Mouse (Mus musculus): ENCODE data around the gene Ankrd28.
"Not testable (repeated sequence)": the region's sequence is repeated elsewhere in the genome, so short reads cannot be mapped to it uniquely, and the experiment has no call there.

Ankrd28 gene

GRCm38 (mm10) chr14:31830571-31831369 lies at the start of gene Ankrd28:
Gene Ankrd28, minus strand, starts transcription at chr14:31830651.
- in situ Hi-C loops (cut with MboI, MseI): loop anchor here in 1 of 2 experiments (25.0 kb wide), 1 partner anchor 1657 kb away; no protein-coding TSS in a partner anchor

GRCm38 (mm10) chr14:31879456-31879855 lies 49.0 kb upstream of the Ankrd28 start:
- in situ Hi-C loops (cut with MboI, MseI): loop anchor here in 1 of 2 experiments (10.0 kb wide), 1 partner anchor 915 kb away; no protein-coding TSS in a partner anchor

DNA sequence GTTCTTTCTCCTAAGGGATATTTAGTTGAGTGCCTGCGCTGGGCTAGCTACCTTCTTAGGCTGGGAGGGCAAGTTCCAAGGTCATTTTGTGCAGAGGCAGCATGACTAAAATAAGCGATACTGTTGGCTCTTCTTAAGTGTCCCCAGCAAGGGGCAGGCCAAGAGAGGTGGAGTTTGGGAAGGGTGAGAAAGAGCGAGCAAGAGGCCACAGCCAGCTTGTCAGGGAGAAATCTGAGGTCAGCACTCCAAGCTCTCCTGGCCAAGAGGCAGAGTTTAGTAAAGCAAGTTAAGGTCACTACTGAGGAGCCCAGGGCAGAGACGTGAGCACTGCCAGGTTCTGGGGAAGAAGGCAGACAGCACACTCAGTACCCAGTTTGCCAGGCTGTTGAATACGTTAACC lies 41.7 kb upstream of the Ankrd28 start:
- in situ Hi-C loops (cut with MboI, MseI): loop anchor here in 1 of 2 experiments (10.0 kb wide), 1 partner anchor 923 kb away; no protein-coding TSS in a partner anchor

DNA sequence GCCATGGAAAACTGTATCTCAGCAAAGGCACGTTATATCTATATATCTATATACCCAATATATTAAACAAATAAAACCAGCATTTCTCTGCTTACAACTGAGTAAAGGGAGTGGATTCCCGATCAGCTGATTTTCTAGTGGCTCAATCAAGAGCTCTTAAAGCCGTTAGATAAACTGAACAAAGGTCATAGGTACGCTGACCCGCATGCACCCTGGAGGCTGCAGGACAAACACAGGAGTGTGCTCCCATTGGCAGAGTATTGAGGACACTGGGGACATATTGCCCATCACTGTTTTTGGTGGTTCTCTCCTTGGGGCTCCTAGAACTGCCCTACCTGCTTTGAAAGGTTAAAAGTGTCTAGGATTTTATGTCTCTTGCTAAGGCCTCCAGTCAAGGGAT lies 40.0 kb upstream of the Ankrd28 start:
- in situ Hi-C loops (cut with MboI, MseI): loop anchor here in 1 of 2 experiments (10.0 kb wide), 1 partner anchor 924 kb away; no protein-coding TSS in a partner anchor

DNA sequence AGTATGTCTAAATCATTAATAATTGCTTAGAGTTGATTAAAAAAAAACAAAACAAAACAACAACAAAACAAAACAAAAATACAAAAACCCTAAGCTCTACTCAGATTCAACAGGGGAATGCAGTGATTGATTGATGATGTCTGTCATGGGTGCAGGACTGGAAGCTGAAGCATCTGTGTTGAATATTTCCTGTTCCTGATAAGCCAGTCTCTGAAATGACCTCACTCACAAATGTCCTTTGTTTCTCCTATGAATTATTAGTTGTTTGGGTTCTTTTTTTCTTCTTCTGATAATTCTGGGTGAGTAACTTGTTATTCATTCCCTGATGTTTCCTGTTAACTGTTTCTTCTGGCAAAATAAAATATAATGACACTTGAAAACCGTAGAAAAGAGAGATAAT lies 38.1 kb upstream of the Ankrd28 start:
- in situ Hi-C loops (cut with MboI, MseI): no loop called here

- in situ Hi-C loops (cut with MboI, MseI): not testable (repeated sequence)
Observed at GRCm38 (mm10) chr14:31866366-31866765, 35.9 kb upstream of the Ankrd28 start.

DNA sequence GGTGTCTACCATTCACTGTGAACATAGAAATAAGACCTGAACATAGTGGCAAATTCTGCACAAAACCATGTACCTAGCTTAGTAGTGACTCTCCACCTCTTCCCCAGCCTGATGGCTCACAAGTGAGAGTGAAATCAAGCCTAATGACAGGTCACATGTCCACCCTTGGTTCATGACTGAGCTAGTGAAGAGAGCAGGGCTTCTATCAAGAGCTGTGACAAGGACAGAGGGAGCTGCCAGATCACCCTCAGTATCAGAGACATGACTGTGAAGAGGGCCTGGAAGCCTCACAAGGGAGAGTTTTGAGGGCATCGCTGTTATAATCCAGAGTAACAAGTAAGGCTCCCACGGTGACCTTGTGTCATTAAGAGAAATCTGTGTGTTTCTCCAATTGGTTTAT lies 28.2 kb upstream of the Ankrd28 start:
- in situ Hi-C loops (cut with MboI, MseI): no loop called here

DNA sequence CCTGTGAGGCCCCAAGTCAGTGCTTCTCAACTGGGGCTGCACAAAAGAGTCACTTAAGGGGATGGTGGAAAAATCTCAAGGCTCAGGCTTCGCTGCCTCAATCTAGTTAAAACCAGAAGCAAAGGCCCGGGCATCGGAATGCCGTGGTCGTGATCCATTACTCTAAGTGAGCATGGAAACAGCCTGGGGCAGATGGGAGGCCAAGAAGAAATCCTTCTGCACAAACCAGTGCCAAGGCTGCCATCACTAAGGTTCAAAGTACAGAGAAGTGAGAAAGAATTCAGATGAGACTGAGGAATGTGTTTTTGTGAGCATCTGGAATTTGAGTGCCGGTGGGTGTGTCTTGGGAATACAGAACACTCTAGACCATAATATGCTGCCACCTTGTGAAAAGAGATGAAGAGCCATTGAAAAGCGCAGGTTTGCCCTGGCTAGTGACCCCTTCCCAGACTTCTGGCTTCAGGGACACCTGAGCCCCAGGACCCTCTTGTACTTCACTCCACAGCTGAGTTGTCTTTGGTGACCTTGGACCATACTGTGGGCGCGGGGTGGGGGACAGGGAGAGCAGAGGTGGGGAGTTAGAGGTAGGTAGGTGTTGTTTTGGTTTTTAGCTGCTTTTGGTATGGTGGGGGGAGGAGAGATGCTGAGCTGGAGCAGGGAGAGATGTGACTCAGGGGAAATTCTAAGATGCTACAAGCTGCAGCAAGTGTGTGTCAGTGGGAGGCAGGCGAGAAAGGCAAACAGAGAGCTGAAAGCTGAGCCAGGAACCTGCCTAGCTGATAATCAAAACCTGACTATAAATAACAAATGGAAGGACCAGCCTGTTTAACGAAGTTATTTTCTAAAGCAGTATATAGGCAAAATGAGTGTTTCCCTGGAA lies 26.9 kb upstream of the Ankrd28 start:
- in situ Hi-C loops (cut with MboI, MseI): no loop called here

- in situ Hi-C loops (cut with MboI, MseI): no loop called here
Observed at GRCm38 (mm10) chr14:31856007-31856406, 25.6 kb upstream of the Ankrd28 start.

DNA sequence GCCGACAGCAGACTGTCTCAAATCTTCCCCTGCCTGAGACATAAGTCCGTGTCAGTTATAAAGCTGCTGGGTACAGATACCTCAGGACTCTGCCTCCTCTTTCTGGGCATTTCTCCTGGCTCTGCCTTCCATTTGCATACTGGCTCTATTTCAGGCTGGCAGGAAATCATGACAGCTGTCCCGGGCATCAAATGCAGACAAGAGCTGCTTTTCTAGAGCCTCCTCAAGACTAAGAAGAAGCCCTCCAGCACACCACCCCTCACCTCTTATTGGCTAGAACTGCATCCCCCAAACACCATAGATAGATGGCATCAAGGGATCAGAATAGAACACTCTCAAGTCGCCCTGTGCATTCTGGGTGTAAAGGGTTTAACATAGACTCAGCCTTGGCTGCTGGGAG lies 24.2 kb upstream of the Ankrd28 start:
- in situ Hi-C loops (cut with MboI, MseI): no loop called here

- in situ Hi-C loops (cut with MboI, MseI): loop anchor here in 1 of 2 experiments (25.0 kb wide), 1 partner anchor 1644 kb away; no protein-coding TSS in a partner anchor
Observed at GRCm38 (mm10) chr14:31843571-31843970, 13.1 kb upstream of the Ankrd28 start.

DNA sequence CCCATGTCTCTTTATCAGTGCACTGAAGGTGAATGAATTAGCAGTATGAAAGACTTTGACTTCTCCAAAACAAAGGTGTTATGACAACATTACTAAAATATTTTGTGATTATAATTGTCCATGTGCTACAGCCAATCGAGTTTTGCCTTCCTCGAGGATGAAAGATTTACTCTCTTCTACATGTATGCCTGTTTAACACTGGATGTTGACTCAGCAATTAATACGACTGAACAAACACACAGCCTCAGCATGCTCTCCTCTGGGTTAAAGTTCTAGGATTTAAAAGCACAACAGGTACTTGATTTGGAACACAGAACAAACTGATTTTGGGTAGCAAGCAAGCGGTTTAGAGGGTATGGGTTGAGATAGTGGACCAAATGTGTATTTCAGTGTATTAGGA lies 1.6 kb upstream of the Ankrd28 start:
- in situ Hi-C loops (cut with MboI, MseI): loop anchor here in 1 of 2 experiments (25.0 kb wide), 1 partner anchor 1655 kb away; no protein-coding TSS in a partner anchor

GRCm38 (mm10) chr14:31831370-31831712 lies 890 bp upstream of the Ankrd28 start:
- in situ Hi-C loops (cut with MboI, MseI): loop anchor here in 1 of 2 experiments (25.0 kb wide), 1 partner anchor 1656 kb away; no protein-coding TSS in a partner anchor

- in situ Hi-C loops (cut with MboI, MseI): loop anchor here in 1 of 2 experiments (25.0 kb wide), 1 partner anchor 1657 kb away; no protein-coding TSS in a partner anchor
Observed at GRCm38 (mm10) chr14:31829761-31830562, 489 bp downstream of the Ankrd28 start.

DNA sequence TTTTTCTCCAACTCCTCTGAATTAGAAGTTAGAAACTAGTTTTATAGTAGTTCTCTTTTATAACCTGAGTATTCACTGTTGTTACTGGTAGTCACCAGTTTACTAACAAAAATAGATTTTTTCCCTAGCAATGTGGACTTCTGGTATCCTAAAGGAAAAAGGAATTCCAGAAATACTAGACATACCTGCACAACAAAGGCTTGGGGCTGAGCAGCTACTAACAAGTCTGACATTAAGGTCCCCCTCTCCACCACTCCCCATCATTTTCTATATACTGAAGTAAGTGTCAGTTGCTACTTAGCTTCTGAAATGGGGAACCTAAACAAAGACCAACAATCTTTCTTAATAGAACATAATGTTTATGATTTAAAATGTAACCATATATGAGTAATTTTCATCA lies 3.2 kb downstream of the Ankrd28 start:
- in situ Hi-C loops (cut with MboI, MseI): loop anchor here in 1 of 2 experiments (25.0 kb wide), 1 partner anchor 1660 kb away; no protein-coding TSS in a partner anchor

- in situ Hi-C loops (cut with MboI, MseI): no loop called here
Observed at GRCm38 (mm10) chr14:31809942-31810341, 20.5 kb downstream of the Ankrd28 start.

- in situ Hi-C loops (cut with MboI, MseI): loop anchor here in 1 of 2 experiments (5.0 kb wide), 1 partner anchor 144 kb away; no protein-coding TSS in a partner anchor
Observed at GRCm38 (mm10) chr14:31803791-31804190, 26.7 kb downstream of the Ankrd28 start.

DNA sequence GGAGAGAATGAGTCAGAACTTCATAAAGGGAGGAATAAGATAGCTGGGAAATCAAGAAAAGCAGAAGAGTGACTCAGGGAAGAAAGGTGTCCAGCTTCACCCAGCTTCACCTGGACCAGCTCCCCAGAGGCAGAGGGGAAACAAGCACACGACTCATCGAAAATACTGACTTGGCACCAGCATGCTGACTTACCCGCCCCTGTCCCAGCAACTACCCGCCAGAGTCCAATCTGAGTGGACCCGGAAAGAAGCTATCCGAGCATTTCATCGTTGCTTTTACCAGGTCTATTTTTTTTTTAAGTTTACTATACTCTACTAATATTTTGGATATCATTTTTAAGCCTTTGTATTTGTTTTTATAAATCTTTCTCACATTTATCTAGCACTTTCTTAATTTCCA lies 29.5 kb downstream of the Ankrd28 start:
- in situ Hi-C loops (cut with MboI, MseI): loop anchor here in 1 of 2 experiments (5.0 kb wide), 1 partner anchor 146 kb away; no protein-coding TSS in a partner anchor

GRCm38 (mm10) chr14:31800446-31800845 lies 30.0 kb downstream of the Ankrd28 start:
- in situ Hi-C loops (cut with MboI, MseI): loop anchor here in 1 of 2 experiments (5.0 kb wide), 1 partner anchor 147 kb away; no protein-coding TSS in a partner anchor

DNA sequence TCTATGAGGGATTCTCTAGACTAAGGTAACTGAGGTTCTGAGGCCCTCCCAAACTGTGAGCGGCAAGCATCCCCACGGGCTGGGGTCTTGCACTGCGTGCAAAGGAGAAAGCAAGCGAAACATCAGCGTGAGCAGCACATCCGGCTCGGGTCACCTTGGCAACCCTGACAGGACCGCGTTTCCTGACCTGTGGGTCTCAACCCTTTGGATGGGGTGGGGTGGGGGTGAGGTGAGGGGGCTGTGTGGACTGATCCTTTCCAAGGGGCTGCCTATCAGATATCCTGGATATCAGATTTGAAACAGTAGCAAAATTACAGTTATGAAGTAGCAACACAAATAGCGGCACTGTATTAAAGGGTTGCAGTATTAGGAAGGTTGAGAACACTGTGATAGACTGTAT lies 31.5 kb downstream of the Ankrd28 start:
- in situ Hi-C loops (cut with MboI, MseI): loop anchor here (5.0 kb wide), 1 partner anchor 233 kb away; no protein-coding TSS in a partner anchor
